Mouse (Mus musculus) hematopoietic stem cell, adult 5-6 weeks (primary cell): Measurements from ENCODE around the gene Olfr1131. TPM values are rescaled to one million over a fixed set of nuclear protein-coding genes. Genes with fewer than 3 reads are reported as not detected.
"Not testable (repeated sequence)": the region's sequence is repeated elsewhere in the genome, so short reads cannot be mapped to it uniquely, and the experiment has no call there.

ENCODE experiments used
- ATAC-seq, 2 experiments: fragments of 125-278 bp in 1 of 2; replicated peaks in 1 of 2; 2 replicates each; pipeline ENCODE4 v1.8.0; 2016 to 2017; ENCODE audit warnings: inconsistent platforms in 2 of 2, mild to moderate bottlenecking in 2 of 2, moderate number of reproducible peaks in 2 of 2, low read depth in 1 of 2, moderate TSS enrichment in 1 of 2; ENCODE audit not compliant: low FRiP score in 2 of 2, poor library complexity in 2 of 2, severe bottlenecking in 2 of 2, insufficient read depth in 1 of 2, low TSS enrichment in 1 of 2
- total RNA-seq: library from RNA; stranded (forward); fragments of 172-1452, 232-1000 nt; gene quantifications from 2 replicates; pipeline ENCODE4 v1.2.3, GENCODE M21; 2017

Olfr1131 gene
- not detected in 2 replicates for total RNA-seq

GRCm38 (mm10) chr2:87626804-87627203 is at the start of gene Olfr1131:
TSS of gene Olfr1131 (plus strand) at chr2:87627104.
- ATAC-seq = no peak

- not testable (repeated sequence) for ATAC-seq
Observed at GRCm38 (mm10) chr2:87605912-87606311, 21.0 kb upstream of the Olfr1131 start, which contains the start of gene Olfr1130. TSS of gene Olfr1130 (plus strand) at chr2:87606212.

- ATAC-seq = no peak
Observed at GRCm38 (mm10) chr2:87637435-87637834, 10.5 kb downstream of the Olfr1131 start, which contains the start of gene Olfr1132. TSS of gene Olfr1132 (minus strand) at chr2:87637535.

- ATAC-seq = no peak
Observed at GRCm38 (mm10) chr2:87642441-87642840, 15.5 kb downstream of the Olfr1131 start.

GRCm38 (mm10) chr2:87647274-87647673 is 20.4 kb downstream of the Olfr1131 start, which contains the start of gene Olfr1133:
TSS of gene Olfr1133 (minus strand) at chr2:87647374.
- ATAC-seq = no peak

- ATAC-seq = no peak
Observed at GRCm38 (mm10) chr2:87658360-87658759, 31.5 kb downstream of the Olfr1131 start, which contains the start of gene Olfr1134. TSS of gene Olfr1134 (minus strand) at chr2:87658460.

- ATAC-seq = no peak
Observed at GRCm38 (mm10) chr2:87673564-87673963, 46.7 kb downstream of the Olfr1131 start, which contains the start of gene Olfr1135. TSS of gene Olfr1135 (minus strand) at chr2:87673664.

Other genes starting within 250 kb of the Olfr1131 start
- gene Olfr1122, start 241.3 kb upstream of the Olfr1131 start, total RNA-seq = not detected in 2 replicates
- gene Olfr1123, start 210.5 kb upstream of the Olfr1131 start, total RNA-seq = not detected in 2 replicates
- gene Olfr1124, start 196.8 kb upstream of the Olfr1131 start, total RNA-seq = not detected in 2 replicates
- gene Olfr1126, start 173.1 kb upstream of the Olfr1131 start, total RNA-seq = not detected in 2 replicates
- gene Pramel7, start 130.0 kb upstream of the Olfr1131 start, total RNA-seq = not detected in 2 replicates
- not detected in 2 replicates for gene Pramel6, start 120.5 kb upstream of the Olfr1131 start, total RNA-seq
- not detected in 2 replicates for gene Olfr153, start 95.3 kb upstream of the Olfr1131 start, total RNA-seq
- not detected in 2 replicates for gene Olfr1128, start 81.6 kb upstream of the Olfr1131 start, total RNA-seq
- not detected in 2 replicates for gene Olfr1129, start 53.2 kb upstream of the Olfr1131 start, total RNA-seq
- not detected in 2 replicates for gene Olfr1130, start 20.9 kb upstream of the Olfr1131 start, total RNA-seq
- not detected in 2 replicates for gene Olfr1132, start 10.4 kb downstream of the Olfr1131 start, total RNA-seq
- not detected in 2 replicates for gene Olfr1133, start 20.3 kb downstream of the Olfr1131 start, total RNA-seq
- gene Olfr1134, start 31.4 kb downstream of the Olfr1131 start, total RNA-seq = not detected in 2 replicates
- not detected in 2 replicates for gene Olfr1135, start 46.6 kb downstream of the Olfr1131 start, total RNA-seq
- gene Olfr1136, start 66.8 kb downstream of the Olfr1131 start, total RNA-seq = not detected in 2 replicates
- gene Olfr1137, start 86.1 kb downstream of the Olfr1131 start, total RNA-seq = not detected in 2 replicates
- not detected in 2 replicates for gene Olfr1138, start 112.9 kb downstream of the Olfr1131 start, total RNA-seq
- not detected in 2 replicates for gene Olfr1140, start 116.6 kb downstream of the Olfr1131 start, total RNA-seq
- gene Olfr1141, start 126.9 kb downstream of the Olfr1131 start, total RNA-seq = not detected in 2 replicates
- not detected in 2 replicates for gene Olfr152, start 152.4 kb downstream of the Olfr1131 start, total RNA-seq
- not detected in 2 replicates for gene Olfr1143, start 173.5 kb downstream of the Olfr1131 start, total RNA-seq
- gene Olfr1145, start 182.7 kb downstream of the Olfr1131 start, total RNA-seq = not detected in 2 replicates
- not detected in 2 replicates for gene Olfr1148, start 203.4 kb downstream of the Olfr1131 start, total RNA-seq
- not detected in 2 replicates for gene Olfr1150-ps1, start 216.9 kb downstream of the Olfr1131 start, total RNA-seq
- not detected in 2 replicates for gene Olfr1151, start 228.8 kb downstream of the Olfr1131 start, total RNA-seq
- not detected in 2 replicates for gene Olfr1152, start 239.4 kb downstream of the Olfr1131 start, total RNA-seq